Mouse (Mus musculus) G1E (cell line): ENCODE results near the gene Il9. TPM values are rescaled to one million over a fixed set of nuclear protein-coding genes. Genes with fewer than 3 reads are reported as not detected.

Experiments used
- ATAC-seq: 2 replicates; pipeline ENCODE4 v1.8.0; 2016; ENCODE audit warnings: mild to moderate bottlenecking; ENCODE audit not compliant: insufficient number of reproducible peaks, poor library complexity, low FRiP score, severe bottlenecking; ENCODE audit errors: extremely low read depth
- DNase-seq: peaks from one replicate; pipeline ENCODE4 v3.0.0; 2012; ENCODE audit warnings: low spot score
- H3K27me3 ChIP-seq: 2 replicates; pipeline ENCODE4 v1.6.1; 2012; ENCODE audit warnings: mild to moderate bottlenecking, low read length, inconsistent platforms; ENCODE audit not compliant: insufficient read depth
- H3K36me3 ChIP-seq: replicated peaks from 2 replicates; pipeline ENCODE3; 2012; ENCODE audit warnings: mild to moderate bottlenecking, inconsistent platforms
- H3K4me1 ChIP-seq: 2 replicates; pipeline ENCODE4 v1.6.1; 2012; ENCODE audit warnings: low read depth, low read length, inconsistent platforms, mixed read lengths; ENCODE audit not compliant: insufficient read depth
- H3K4me3 ChIP-seq: 2 replicates; pipeline ENCODE4 v1.5.1; 2012; ENCODE audit warnings: low read depth, mild to moderate bottlenecking, inconsistent platforms, low read length, moderate library complexity, mixed read lengths
- H3K9me3 ChIP-seq: replicated peaks from 2 replicates; pipeline ENCODE4 v1.6.1; 2012; ENCODE audit warnings: inconsistent platforms
- CTCF ChIP-seq: IDR thresholded peaks from 2 replicates; pipeline ENCODE4 v1.5.1; 2012; ENCODE audit warnings: low read depth, low read length, inconsistent platforms, mixed read lengths
- GATA1 ChIP-seq: IDR thresholded peaks from 2 replicates; pipeline ENCODE4 v1.6.1; 2012; ENCODE audit warnings: borderline replicate concordance, low read length, inconsistent platforms, mixed read lengths
- GATA2 ChIP-seq: IDR thresholded peaks from 2 replicates; pipeline ENCODE4 v1.6.1; 2012; ENCODE audit warnings: low read depth, low read length, inconsistent platforms, borderline replicate concordance
- POLR2AphosphoS5 ChIP-seq: IDR thresholded peaks from 2 replicates; pipeline ENCODE4 v1.6.1; 2012; ENCODE audit warnings: low read depth, low read length, inconsistent platforms; ENCODE audit not compliant: insufficient replicate concordance
- TAL1 ChIP-seq: conservative IDR thresholded peaks from 2 replicates; pipeline ENCODE4 v1.6.1; 2012; ENCODE audit warnings: low read depth, low read length, inconsistent platforms, mixed read lengths
- polyA plus RNA-seq: library from polyadenylated mRNA; stranded (reverse); fragments of >175 nt; gene quantifications from 2 replicates; pipeline ENCODE4 v1.2.3, GENCODE M21; 2012
- total RNA-seq, 2 experiments: library from RNA; stranded (forward) in 1 of 2; stranded (reverse) in 1 of 2; fragments of 200-1000 nt in 1 of 2; fragments of >200 nt in 1 of 2; fragmentation: Nextera tagmentation in 1 of 2; gene quantifications; 2 replicates each; pipeline ENCODE4 v1.2.3; 2014 to 2017

The Il9 gene
- total and polyA plus RNA-seq, 3 experiments = not detected

- ATAC-seq (no peak), DNase-seq (no peak)
- Histone ChIP-seq H3K9me3 (peaks cover 70% of the 10 kb centered on the region), H3K27me3 (no peaks in the 10 kb centered on the region), H3K4me3 (no peak overlapping the region), H3K4me1 (no peaks in the 10 kb centered on the region), H3K36me3 (no peaks in the 10 kb centered on the region)
- TF ChIP-seq POLR2AphosphoS5 (no peak), CTCF (no peak), GATA2 (no peak), GATA1 (no peak), TAL1 (no peak)
Observed at GRCm38 (mm10) chr13:56444996-56445395, 37.0 kb downstream of the Il9 start.

- TF ChIP-seq GATA2 (no peak), POLR2AphosphoS5 (no peak), CTCF (no peak), TAL1 (no peak), GATA1 (no peak)
- DNase-seq (no peak), ATAC-seq (no peak)
- no peaks in the 10 kb centered on the region for H3K4me1 ChIP-seq
- H3K36me3 ChIP-seq = no peaks in the 10 kb centered on the region
- H3K4me3 ChIP-seq = no peak overlapping the region
- H3K9me3 ChIP-seq = peaks cover 73% of the 10 kb centered on the region
- H3K27me3 ChIP-seq = no peaks in the 10 kb centered on the region
Observed at GRCm38 (mm10) chr13:56444112-56444511, 37.9 kb downstream of the Il9 start.

GRCm38 (mm10) chr13:56443411-56443810, 38.6 kb downstream of the Il9 start:
- H3K27me3 ChIP-seq = no peaks in the 10 kb centered on the region
- H3K4me1 ChIP-seq = no peaks in the 10 kb centered on the region

GRCm38 (mm10) chr13:56438211-56439075, 43.6 kb downstream of the Il9 start, which contains the start of gene Slc25a48:
TSS of gene Slc25a48 (plus strand) at chr13:56438355.
- no peak within 1 kb of the TSS; the same call in 1 of the 2 replicates for H3K4me3 ChIP-seq
- ATAC-seq = no peak
- no peak for TF ChIP-seq CTCF
- no peak for TF ChIP-seq GATA2
- no peak for TF ChIP-seq TAL1
- TF ChIP-seq POLR2AphosphoS5 = no peak
- no peak for TF ChIP-seq GATA1

More at GRCm38 (mm10) chr13:56443411-56443810, 38.6 kb downstream of the Il9 start:
- no peak overlapping the region for H3K4me3 ChIP-seq
- DNase-seq (no peak), ATAC-seq (no peak)
- no peaks in the 10 kb centered on the region for H3K36me3 ChIP-seq
- peaks cover 73% of the 10 kb centered on the region for H3K9me3 ChIP-seq
- TF ChIP-seq POLR2AphosphoS5 = no peak

GRCm38 (mm10) chr13:56435615-56436287, 46.3 kb downstream of the Il9 start:
- no peaks in the 10 kb centered on the region for H3K36me3 ChIP-seq
- peaks cover 88% of the 10 kb centered on the region for H3K9me3 ChIP-seq
- TF ChIP-seq POLR2AphosphoS5 = no peak
- no peak for TF ChIP-seq GATA2
- TF ChIP-seq GATA1 = no peak
- no peak for TF ChIP-seq TAL1
- no peak for TF ChIP-seq CTCF
- ATAC-seq = no peak
- H3K4me3 ChIP-seq = no peak overlapping the region
- H3K4me1 ChIP-seq = no peaks in the 10 kb centered on the region
- no peaks in the 10 kb centered on the region for H3K27me3 ChIP-seq
- no peak for DNase-seq

More at GRCm38 (mm10) chr13:56438211-56439075, 43.6 kb downstream of the Il9 start, which contains the start of gene Slc25a48:
- Histone ChIP-seq H3K36me3 (no peaks in the 10 kb centered on the region), H3K27me3 (no peaks in the 10 kb centered on the region), H3K9me3 (peaks cover 77% of the 10 kb centered on the region), H3K4me1 (no peaks in the 10 kb centered on the region)
- no peak for DNase-seq

GRCm38 (mm10) chr13:56434311-56434751, 47.7 kb downstream of the Il9 start:
- no peaks in the 10 kb centered on the region for H3K4me1 ChIP-seq
- H3K27me3 ChIP-seq = no peaks in the 10 kb centered on the region
- H3K36me3 ChIP-seq = no peaks in the 10 kb centered on the region
- peaks cover 93% of the 10 kb centered on the region for H3K9me3 ChIP-seq
- TF ChIP-seq CTCF (no peak), GATA2 (no peak), GATA1 (no peak), TAL1 (no peak), POLR2AphosphoS5 (no peak)
- DNase-seq (no peak), ATAC-seq (no peak)
- no peak overlapping the region for H3K4me3 ChIP-seq
